Mouse (Mus musculus) kidney, adult 18-20 months (tissue): ENCODE data around the gene 5730596B20Rik.

Experiments
- DNase-seq: peaks from one replicate; pipeline ENCODE4 v3.0.0; 2021

5730596B20Rik gene

DNA sequence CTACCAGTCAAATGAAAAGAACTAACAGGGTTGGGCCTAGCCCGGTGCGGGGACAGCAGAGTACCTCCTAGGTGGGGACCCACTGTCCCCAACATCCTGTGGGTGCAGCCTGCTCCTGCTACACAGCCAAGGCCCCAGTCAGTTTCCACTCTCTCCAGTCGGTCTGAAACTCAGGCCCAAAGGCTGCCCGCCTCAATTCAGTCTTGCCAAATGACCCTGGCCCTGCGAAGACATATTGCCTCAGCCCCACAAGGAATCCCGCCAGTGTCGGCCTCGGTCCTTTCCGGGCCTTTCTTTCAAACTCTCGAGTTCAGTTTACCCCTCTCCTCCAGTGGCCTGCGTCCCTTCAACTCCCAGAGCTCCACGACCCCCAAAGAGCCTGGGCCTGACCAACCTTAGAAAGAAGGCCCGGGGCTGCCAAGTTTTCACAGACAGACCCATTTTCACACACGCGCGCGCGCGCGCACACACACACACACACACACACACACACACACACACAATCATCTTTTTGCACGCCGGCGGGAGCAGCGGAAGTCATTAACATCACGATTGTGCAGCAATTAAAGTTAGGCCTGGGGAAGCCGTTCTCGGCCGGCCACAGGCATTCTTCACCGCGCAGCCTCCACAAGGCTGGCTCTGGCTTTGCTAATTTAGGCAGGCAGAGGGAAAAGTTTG lies 22.9 kb downstream of the 5730596B20Rik start:
- DNase-seq = peak; percentile 21

DNA sequence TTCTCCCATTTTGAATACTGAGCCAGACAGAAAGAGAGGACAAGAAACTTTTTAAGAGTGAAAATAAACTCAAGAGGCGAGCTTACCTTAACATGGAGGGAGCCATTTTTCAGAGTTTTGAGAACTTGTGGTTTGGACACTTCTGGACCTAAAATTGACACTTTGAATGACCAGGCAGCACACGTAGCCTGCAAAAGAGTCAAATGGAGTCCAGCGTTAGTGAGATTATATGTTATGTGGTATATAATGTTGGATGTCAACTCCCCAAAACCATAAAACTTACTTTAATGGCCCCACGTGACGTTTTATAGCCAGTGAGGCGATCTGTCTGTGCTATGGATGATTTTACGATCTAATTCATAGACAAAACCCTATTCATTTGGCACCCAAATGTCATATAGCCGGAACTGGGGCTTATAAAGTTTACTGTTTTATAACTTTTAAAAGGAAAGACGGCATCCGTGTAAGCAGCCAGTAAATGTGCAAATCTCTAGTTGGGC lies 23.5 kb downstream of the 5730596B20Rik start:
- DNase-seq = no peak

GRCm38 (mm10) chr6:52201269-52201668 lies 24.0 kb downstream of the 5730596B20Rik start:
- DNase-seq = no peak

GRCm38 (mm10) chr6:52202362-52203120 lies 25.2 kb downstream of the 5730596B20Rik start:
- DNase-seq = peak; percentile 43

DNA sequence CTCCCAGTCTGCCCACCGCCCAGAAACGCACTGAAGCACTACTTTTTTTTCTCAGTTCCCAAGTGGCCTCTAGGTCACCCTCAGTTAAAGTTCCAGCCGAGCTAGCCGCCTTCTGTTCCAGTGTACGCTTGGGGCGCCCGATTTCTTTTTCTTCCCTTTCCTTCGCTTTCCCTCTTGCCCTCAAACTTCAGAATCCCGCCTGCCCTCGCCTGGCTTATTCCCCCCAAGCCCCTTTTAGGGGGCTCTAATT lies 25.7 kb downstream of the 5730596B20Rik start:
- no peak for DNase-seq

DNA sequence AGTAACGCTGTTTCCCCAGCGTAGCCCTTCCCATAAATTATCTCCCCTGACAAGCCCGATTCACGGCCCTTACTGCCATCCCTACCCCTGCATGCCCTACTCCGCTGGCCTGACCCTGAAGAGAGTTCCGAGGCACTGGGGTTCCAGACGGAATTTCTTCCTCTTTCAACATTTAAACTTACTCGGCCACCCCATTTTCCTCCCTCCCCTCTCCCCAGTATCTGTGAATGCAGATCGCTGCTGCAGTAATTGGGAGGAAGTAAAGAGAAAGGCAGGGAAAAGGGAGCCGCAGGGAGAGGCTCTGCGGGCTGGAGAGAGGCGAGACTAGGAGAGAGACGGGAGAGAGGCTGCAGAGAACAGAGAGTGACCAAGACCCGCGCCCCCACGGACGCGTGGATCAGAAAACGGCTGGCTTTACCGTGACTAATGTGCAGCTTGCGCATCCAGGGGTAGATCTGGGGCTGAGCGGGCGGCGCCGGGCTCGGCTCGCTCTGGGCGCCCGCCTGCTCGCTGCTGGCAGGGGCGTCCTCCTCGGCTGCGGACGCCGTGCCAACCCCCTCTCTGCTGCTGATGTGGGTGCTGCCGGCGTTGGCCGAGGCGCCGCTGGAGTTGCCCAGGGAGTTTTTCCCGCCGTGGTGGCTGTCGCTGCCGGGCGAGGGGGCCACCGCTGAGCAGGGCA lies 26.2 kb downstream of the 5730596B20Rik start:
- DNase-seq = peak; percentile 71

DNA sequence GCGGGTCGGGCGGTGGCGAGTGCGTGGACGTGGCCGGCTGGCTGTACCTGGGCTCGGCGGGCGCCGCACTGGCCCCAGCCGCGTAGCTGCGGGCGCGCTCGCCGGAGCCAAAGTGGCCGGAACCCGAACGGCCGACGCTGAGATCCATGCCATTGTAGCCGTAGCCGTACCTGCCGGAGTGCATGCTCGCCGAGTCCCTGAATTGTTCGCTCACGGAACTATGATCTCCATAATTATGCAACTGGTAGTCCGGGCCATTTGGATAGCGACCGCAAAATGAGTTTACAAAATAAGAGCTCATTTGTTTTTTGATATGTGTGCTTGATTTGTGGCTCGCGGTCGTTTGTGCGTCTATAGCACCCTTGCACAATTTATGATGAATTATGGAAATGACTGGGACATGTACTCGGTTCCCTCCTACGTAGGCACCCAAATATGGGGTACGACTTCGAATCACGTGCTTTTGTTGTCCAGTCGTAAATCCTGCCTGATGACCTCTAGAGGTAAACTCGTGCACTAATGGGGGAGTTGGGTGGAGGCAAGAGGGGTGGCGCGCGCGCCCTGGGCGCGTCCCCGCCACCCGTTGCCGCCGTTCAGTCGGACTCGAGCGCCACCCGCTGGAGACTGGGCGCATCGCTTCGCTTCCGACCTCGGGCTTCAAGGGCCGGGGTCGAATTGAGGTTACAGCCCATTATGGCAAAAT lies 26.9 kb downstream of the 5730596B20Rik start, which contains the start of gene Hoxa5:
TSS of gene Hoxa5 (minus strand) at position 538 of the 703 bp plus-strand sequence.
- peak; percentile 92 for DNase-seq

GRCm38 (mm10) chr6:52205221-52205620 lies 27.9 kb downstream of the 5730596B20Rik start:
- peak; percentile 32 for DNase-seq

- peak; percentile 33 for DNase-seq
These were observed 28.6 kb downstream of the 5730596B20Rik start for GRCm38 (mm10) chr6:52205638-52206621.

DNA sequence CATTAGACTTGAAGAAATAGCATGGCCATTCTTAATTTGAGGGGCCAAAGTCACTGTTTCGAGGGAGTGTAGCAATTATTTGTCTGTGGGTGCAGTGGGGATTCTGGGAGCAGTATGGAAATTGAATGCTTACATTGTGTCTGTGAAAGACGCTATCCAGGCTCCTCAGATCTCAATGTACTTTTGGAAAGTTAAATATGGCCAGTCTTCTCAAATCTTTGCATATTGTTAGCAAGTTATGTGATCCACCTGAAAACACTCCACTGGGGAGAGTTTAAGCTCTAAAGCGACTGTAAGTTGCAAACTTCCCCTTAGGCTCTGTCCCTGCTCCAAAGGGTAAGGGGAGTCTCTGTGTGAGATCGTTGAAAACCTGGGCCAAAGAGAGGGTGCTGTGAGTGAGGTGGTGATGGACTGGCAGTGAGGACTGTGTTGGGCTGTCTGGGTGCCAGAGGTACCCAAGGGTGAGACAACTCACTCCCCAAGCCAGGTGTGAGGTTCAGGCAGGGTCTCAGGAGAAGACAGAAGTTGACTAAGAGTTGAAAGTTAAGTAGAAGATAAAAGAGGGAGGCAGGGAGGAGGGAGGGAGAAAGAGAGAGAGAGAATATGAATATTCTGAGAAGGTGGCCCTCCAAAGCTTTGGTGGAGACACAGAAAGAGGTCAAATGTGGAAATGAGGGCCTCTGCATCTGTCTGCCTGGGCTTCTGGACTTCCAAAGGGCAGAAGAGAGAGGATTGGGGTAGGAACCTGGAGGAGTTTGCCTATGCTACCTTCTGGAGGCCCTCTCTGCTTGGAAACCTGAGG lies 29.8 kb downstream of the 5730596B20Rik start:
- peak; percentile 13 for DNase-seq

- no peak for DNase-seq
These were observed 30.3 kb downstream of the 5730596B20Rik start for GRCm38 (mm10) chr6:52207684-52207976.

GRCm38 (mm10) chr6:52208072-52208867 lies 31.0 kb downstream of the 5730596B20Rik start, which contains the start of gene Hoxa6:
Hoxa6 (minus strand) TSS chr6:52208722.
- DNase-seq = peak; percentile 80

- no peak for DNase-seq
These were observed 31.8 kb downstream of the 5730596B20Rik start for GRCm38 (mm10) chr6:52208868-52209684.

DNA sequence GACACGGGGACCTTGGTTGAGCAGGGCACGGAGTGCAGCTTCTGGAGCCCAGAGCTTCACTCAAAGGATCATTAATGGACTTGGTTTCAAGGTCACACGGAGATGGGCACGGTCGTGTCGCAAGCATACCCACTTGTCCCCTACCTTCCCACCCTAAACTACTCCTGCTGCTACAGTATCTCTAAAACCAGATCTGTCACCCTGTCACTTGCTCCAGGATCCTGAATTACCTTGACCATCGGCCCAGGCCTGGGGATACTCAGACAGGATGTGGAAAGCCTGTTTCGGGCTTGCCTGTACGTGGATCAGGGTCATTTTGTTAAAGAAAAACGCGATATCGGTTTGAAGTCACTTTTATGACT lies 32.4 kb downstream of the 5730596B20Rik start:
- DNase-seq = peak; percentile 49

DNA sequence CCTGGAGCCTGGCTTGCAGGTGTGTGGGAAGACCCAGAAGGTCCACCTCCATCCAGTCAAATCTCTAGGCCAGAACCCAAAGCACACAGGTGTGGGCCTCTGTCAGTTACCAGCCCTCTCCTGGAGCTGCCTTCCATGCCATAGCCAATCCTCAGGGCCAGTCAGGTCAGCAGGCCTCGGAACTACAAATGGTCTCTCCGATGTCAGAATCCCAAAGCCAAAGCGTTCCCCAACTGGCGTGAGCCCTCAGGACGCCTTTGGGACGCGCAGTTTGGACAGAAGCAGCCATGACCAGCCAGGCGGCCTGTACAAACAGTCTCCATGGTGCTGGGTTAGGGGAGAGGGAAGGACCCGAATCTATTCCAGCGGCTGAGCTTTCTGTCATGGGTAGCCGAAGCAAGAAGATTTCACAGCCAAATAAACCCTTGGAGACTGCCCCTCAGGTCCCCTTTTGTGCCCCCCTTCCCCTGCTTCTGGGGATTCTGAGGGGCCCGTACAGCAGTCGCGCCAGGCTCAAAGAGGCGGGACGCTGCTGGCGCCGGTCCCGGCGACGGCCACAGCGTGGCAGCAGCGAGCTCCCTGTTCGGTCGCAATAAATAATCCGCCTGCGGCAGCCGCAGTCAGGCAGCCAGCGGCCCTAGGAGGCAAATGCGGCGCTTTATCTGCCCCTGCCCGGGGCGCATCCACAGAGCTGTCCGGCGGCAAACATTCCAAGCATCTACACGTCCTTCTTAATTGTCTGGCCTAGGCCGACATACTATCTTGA lies 34.1 kb downstream of the 5730596B20Rik start:
- DNase-seq = peak; percentile 91

DNA sequence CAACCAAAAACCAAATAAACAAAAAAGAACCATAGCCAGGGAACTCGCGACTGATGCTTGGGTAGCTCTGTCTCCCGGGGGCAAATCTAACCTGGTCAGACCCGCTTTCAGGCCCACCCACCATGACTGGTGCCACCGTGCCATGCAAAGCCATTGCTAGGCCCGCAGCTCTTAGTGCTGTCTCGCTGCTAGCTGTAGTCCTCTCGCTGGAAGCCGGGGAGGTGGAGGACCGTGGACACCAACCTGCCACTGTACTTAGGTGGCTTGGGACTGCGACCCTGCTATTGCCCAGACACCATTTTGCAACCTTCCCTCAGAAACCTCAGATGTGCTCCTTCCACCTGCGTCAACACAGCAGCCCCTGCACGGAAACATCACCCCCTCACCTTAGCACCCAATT lies 34.7 kb downstream of the 5730596B20Rik start:
- no peak for DNase-seq

GRCm38 (mm10) chr6:52212556-52213118 lies 35.3 kb downstream of the 5730596B20Rik start:
- peak; percentile 81 for DNase-seq
